Mouse (Mus musculus): Measurements from ENCODE around the gene Btg3. TPM values are rescaled to one million over a fixed set of nuclear protein-coding genes. Genes with fewer than 3 reads are reported as not detected.
"Not testable (repeated sequence)": the region's sequence is repeated elsewhere in the genome, so short reads cannot be mapped to it uniquely, and the experiment has no call there.

Gene Btg3
- 10 to 100 TPM in 1 of 2 experiments, 1 to 10 TPM in 1; 7.1 to 10.2 TPM for total RNA-seq (2021)

- peak; percentile 81 for DNase-seq (ENCODE audit: low spot score)
- intact Hi-C loops (cut with DNase I): loop anchor here (5.0 kb wide), 2 partner anchors 50 to 200 kb away; partner anchors contain the start of gene D16Ertd472e
These were observed at the start of gene Btg3 for GRCm38 (mm10) chr16:78376745-78377570. Gene Btg3 (minus strand): TSS chr16:78377192.

- intact Hi-C loops (cut with DNase I): no loop called here
- no peak for DNase-seq (ENCODE audit: low spot score)
These were observed 40.7 kb upstream of the Btg3 start for GRCm38 (mm10) chr16:78417733-78418132.

DNA sequence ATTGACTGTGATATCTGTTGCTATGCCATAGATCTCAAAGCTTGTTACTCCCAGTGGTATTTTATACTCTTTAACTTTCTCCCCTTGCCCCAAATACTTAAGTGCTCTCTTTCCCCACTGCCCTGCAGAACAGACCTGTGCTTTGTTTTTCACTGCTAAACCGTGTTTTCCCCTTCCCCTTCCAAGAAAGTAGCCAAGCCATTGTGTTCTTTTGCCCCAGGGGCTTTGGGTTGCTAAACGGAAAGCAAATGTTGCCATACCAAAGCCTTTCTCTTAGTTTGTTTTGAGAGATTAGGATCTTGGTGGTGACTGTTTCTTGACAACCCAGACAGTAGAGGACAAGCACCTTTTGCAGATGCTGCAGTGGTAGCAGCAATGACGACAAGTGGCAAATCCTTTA, 39.5 kb upstream of the Btg3 start:
- intact Hi-C loops (cut with DNase I): no loop called here
- DNase-seq (ENCODE audit: low spot score): no peak

- intact Hi-C loops (cut with DNase I): no loop called here
- no peak for DNase-seq (ENCODE audit: low spot score)
These were observed 33.0 kb upstream of the Btg3 start for GRCm38 (mm10) chr16:78409991-78410390.

DNA sequence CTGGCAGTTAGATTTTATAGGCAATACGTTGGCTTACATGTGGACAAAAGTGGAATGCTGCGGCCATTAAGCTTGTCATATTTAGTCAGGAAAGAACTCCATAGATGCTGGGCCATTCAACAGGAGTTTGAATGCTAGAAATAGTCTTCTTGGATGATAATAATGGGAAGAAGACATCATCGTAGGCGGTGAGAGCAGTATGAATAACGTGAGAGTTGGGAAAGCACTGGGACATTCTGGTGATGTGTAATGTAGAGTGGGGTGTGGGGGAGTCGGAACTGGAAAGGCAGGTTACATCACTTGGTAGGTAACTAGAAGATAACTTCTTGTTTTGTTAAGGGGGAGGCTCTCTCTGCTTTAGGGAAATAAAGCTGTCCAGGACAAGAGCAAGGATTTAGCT, 30.9 kb upstream of the Btg3 start:
- no peak for DNase-seq (ENCODE audit: low spot score)
- intact Hi-C loops (cut with DNase I): no loop called here

GRCm38 (mm10) chr16:78406657-78407056, 29.7 kb upstream of the Btg3 start:
- no peak for DNase-seq (ENCODE audit: low spot score)

GRCm38 (mm10) chr16:78402316-78402715, 25.3 kb upstream of the Btg3 start:
- no peak for DNase-seq (ENCODE audit: low spot score)
- intact Hi-C loops (cut with DNase I): no loop called here

More at GRCm38 (mm10) chr16:78406657-78407056, 29.7 kb upstream of the Btg3 start:
- intact Hi-C loops (cut with DNase I): no loop called here

DNA sequence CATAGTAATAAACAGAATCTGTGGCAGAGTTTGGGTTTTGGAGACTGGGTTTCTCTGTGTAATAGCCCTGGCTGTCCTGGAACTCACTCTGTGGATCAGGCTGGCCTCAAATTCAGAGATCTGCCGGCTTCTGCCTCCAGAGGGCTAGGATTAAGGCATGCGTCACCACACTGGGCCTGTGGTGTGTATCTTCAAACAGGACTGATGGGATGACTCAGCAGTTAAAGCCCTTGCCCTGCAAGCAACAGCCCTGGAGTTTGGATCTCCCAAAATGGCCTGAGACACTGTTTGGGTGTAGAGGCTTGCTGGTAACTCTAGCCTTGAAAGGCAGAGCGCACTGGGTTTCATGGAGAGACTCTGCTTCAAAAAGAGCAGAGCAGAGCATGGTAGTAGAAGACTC, 22.4 kb upstream of the Btg3 start:
- intact Hi-C loops (cut with DNase I): no loop called here

GRCm38 (mm10) chr16:78398734-78399133, 21.7 kb upstream of the Btg3 start:
- intact Hi-C loops (cut with DNase I): no loop called here
- no peak for DNase-seq (ENCODE audit: low spot score)

More for the DNA sequence above, 22.4 kb upstream of the Btg3 start:
- DNase-seq (ENCODE audit: low spot score): no peak

DNA sequence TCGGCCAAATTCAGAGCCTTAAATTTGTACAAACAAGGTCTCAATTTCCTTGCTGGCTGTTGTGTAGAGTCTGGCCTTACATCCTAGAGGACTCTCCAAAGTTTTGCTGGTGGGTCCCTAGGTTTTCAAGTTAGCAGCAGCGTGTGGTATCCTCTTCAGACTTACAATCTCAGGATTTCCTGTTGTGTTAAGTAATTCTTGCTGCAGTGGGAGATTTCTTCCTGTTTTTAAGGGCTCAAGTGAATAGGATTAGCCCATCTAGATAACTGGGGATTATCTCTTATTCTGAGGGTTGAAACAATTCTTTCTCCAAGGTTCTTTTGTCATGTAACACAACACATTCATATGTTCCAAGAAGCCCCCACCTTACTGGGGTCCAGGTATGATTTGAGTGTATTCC, 14.4 kb upstream of the Btg3 start:
- no peak for DNase-seq (ENCODE audit: low spot score)
- intact Hi-C loops (cut with DNase I): loop anchor here (5.0 kb wide), 1 partner anchor 36 kb away; no protein-coding TSS in a partner anchor

GRCm38 (mm10) chr16:78389986-78390385, 13.0 kb upstream of the Btg3 start:
- intact Hi-C loops (cut with DNase I): loop anchor here (5.0 kb wide), 1 partner anchor 37 kb away; no protein-coding TSS in a partner anchor
- DNase-seq (ENCODE audit: low spot score): no peak

DNA sequence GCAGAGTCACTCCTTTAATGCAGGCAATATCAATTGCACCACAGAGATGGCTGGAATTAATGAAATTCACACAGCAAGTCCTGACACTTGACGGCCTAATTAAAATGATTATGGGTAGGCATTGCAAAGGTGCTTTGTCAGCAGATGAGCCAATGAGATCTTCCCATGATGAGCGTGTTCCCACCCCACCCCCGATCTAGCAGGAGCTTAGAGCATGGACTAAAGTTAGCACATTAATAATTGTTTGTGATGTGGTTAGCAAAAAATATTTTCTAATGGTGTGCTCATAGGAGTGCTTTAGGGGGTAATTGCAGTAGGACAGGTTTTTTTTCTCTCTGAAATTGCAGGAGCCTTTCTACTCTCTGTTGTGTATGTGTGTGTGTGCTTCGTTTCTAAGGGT, 12.1 kb upstream of the Btg3 start:
- no peak for DNase-seq (ENCODE audit: low spot score)
- intact Hi-C loops (cut with DNase I): no loop called here

DNA sequence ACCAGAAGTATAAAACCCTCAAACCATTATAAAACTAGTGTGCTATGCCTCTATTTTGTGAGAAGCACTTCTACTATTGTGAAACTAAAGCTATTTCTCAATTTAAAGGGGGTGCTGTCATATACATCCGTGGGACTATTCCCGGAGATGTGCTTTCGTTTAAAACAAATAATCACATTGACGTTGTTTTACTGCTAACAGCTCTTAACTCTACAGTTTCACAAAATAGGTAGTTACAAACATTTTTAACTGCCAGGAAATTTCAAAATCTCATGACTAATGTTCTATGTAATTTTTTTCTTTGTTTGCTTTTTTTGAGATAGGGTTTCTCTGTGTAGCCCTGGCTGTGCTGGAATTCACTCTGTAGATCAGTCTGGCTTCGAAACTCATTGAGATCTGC, 1.5 kb upstream of the Btg3 start:
- DNase-seq (ENCODE audit: low spot score): no peak
- intact Hi-C loops (cut with DNase I): loop anchor here (5.0 kb wide), 2 partner anchors 49 to 199 kb away; partner anchors contain the start of gene D16Ertd472e

DNA sequence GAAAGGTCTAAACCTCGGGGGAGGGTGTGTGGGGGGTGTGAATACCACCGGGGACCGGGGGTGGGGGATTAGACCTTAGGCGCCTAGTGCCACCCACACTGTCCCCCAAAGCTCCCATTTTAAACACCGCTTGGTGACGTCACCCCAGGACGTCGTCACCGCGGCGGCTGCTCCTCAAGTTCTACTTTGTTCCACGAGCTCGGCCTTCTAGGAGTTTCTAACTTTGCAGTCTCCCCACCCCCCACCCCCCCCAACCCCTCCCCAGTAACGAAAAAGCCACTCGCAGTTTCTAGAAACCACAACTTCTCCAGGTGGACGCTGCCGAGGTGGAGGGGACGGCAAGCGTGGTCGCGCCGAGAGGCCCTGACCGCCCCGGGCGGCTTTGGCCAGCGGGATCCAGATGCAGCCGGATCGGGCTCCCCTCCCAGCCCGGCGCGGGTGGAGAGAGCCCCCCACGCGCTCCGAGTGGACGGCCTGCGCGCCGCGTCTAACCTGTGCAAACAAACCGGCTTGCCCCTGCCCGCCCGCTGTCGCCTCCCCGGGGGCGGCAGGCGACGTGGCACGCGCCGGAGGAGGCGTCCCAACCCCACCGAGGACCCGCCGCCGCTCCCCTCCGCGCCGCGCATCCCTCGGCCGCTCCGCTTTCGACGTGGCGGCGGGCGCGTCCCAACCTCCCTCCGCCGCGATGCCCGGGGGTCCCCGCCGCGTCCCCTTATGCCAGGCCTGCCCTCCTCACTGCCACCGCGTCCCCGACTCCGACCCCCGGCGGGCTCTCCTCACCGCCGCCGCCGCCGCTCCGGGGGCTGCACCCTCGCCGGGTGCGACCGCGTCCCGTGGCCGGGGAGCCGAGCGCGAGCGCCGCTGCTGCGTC, 936 bp downstream of the Btg3 start:
- intact Hi-C loops (cut with DNase I): loop anchor here (5.0 kb wide), 2 partner anchors 51 to 201 kb away; partner anchors contain the start of gene D16Ertd472e

DNA sequence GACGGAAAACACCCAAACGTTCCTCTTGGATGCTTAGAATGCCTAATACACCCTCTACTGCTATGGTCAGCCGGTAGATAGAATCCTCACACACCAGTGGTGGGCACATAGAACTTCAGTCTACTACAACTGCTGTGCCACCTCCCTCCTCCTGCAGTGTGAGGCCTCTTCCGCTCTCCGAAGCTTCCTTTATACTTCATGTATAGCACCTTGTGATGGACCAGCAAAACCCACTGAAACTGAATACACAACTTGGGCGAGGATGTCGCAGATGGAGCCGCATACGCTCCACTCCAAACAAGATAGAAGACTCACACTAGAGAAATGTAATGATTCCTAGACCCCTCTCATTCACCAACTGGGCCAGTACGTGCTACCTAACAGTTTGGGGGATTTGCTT, 1.8 kb downstream of the Btg3 start:
- intact Hi-C loops (cut with DNase I): loop anchor here (5.0 kb wide), 2 partner anchors 52 to 202 kb away; partner anchors contain the start of gene D16Ertd472e

More for the DNA sequence above, 936 bp downstream of the Btg3 start:
- DNase-seq (ENCODE audit: low spot score): peak; percentile 15

GRCm38 (mm10) chr16:78373743-78374142, 3.2 kb downstream of the Btg3 start:
- intact Hi-C loops (cut with DNase I): no loop called here
- DNase-seq (ENCODE audit: low spot score): no peak

More for the DNA sequence above, 1.8 kb downstream of the Btg3 start:
- DNase-seq (ENCODE audit: low spot score): no peak

GRCm38 (mm10) chr16:78372786-78373185, 4.2 kb downstream of the Btg3 start:
- DNase-seq (ENCODE audit: low spot score): no peak
- intact Hi-C loops (cut with DNase I): no loop called here

DNA sequence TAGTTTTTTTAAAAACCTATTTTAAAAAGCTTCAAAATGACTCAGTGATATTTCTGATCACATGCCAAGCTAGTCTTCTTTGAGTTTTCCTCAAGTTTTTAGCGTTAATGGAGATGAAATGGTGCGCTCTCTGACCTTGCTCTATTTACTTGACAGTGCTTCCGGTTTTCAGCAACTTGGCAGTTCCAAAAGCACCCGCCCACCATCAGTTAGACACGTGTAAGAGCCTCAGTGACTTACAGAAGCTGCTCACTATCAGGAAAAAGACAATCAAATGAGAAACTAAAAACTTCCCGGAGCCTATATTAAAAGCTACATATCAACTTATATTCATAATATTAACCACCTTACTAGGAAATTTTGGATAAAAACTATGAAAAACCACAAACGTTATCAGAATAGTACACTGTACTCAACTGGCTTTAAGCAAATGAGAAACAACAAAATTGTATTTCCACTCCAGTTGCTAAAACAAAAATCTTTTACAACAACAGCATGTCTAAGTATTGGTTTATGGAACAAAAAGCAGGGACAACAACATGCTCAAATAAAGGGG, 5.4 kb downstream of the Btg3 start:
- DNase-seq (ENCODE audit: low spot score): no peak
- intact Hi-C loops (cut with DNase I): no loop called here

DNA sequence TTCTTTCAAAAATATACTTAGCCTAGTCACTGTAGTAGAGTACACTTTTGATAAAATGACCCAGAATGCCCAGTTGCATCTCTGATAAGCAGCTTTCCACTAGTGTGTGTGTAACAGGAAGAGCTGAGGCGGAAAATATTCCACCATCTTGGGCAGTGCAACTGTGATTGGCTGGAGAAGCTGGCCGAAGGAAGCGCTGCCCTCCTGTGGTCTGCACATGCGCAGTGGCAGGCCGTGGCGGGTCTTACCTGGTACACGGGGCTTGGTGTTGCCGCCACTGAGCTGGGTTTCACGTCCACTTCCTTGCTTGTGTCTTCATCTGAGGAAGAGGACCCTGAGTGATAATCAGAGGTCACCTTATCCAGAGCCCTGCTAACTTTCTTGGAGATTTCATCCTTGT, 12.4 kb downstream of the Btg3 start:
- DNase-seq (ENCODE audit: low spot score); intact Hi-C loops (cut with DNase I): not testable (repeated sequence)

DNA sequence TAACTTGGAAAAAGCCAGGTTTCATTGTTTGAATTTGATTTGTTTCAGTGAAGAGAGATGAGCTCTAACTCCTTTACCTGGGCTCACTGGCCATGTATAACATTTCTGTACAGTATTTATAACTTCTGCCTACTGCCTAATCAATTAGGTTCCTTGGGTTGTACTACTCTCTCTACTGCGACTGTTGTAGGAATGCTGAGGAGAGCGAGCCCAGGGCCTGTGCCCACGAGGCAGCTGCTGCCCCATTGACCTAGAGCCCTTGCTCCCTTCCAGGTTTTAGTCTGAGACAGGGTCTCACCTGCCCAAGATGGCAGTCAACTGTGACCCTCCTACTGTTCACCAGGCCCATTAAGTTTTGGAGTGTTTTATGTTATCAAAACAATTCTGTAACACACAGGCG, 15.5 kb downstream of the Btg3 start:
- no peak for DNase-seq (ENCODE audit: low spot score)
- intact Hi-C loops (cut with DNase I): no loop called here

All from heart, postnatal 25 days (tissue).